Mouse (Mus musculus) heart, adult 9 months (tissue): ENCODE measurements around the gene Col4a3.
A peak's percentile ranks its signal among the peaks of the same experiment; 100 is the strongest.

Experiments used
- DNase-seq, 2 experiments: peaks; one replicate each; pipeline ENCODE4 v3.0.0; 2022; ENCODE audit warnings: low spot score in 2 of 2

Gene Col4a3

GRCm38 (mm10) chr1:82586713-82587399, at the start of gene Col4a3, which contains the start of gene Col4a4:
Gene Col4a3, plus strand, starts transcription at chr1:82586921.
Gene Col4a4, minus strand, starts transcription at chr1:82586849.
- peak; percentile 62 to 69 for DNase-seq

- DNase-seq, result no peak
Observed at GRCm38 (mm10) chr1:82537848-82538247, 48.9 kb upstream of the Col4a3 start.

GRCm38 (mm10) chr1:82540056-82540455, 46.7 kb upstream of the Col4a3 start:
- no peak for DNase-seq

GRCm38 (mm10) chr1:82543934-82544333, 42.8 kb upstream of the Col4a3 start:
- no peak for DNase-seq

- no peak for DNase-seq
Observed at GRCm38 (mm10) chr1:82544419-82545185, 42.1 kb upstream of the Col4a3 start.

- no peak for DNase-seq
Observed at GRCm38 (mm10) chr1:82545199-82545960, 41.3 kb upstream of the Col4a3 start.

GRCm38 (mm10) chr1:82554443-82554850, 32.3 kb upstream of the Col4a3 start:
- DNase-seq, result peak in 1 of 2 experiments; percentile 10

- no peak for DNase-seq
Observed at GRCm38 (mm10) chr1:82554889-82555288, 31.8 kb upstream of the Col4a3 start.

- DNase-seq, result no peak
Observed at GRCm38 (mm10) chr1:82560223-82560622, 26.5 kb upstream of the Col4a3 start.

- no peak for DNase-seq
Observed at GRCm38 (mm10) chr1:82569405-82569804, 17.3 kb upstream of the Col4a3 start.

- DNase-seq, result no peak
Observed at GRCm38 (mm10) chr1:82571758-82572157, 15.0 kb upstream of the Col4a3 start.

- DNase-seq, result no peak
Observed at GRCm38 (mm10) chr1:82575681-82576080, 11.0 kb upstream of the Col4a3 start.

GRCm38 (mm10) chr1:82576182-82576581, 10.5 kb upstream of the Col4a3 start:
- no peak for DNase-seq

GRCm38 (mm10) chr1:82577339-82577738, 9.4 kb upstream of the Col4a3 start:
- no peak for DNase-seq

- DNase-seq, result peak; percentile 40 to 52
Observed at GRCm38 (mm10) chr1:82577915-82578314, 8.8 kb upstream of the Col4a3 start.

GRCm38 (mm10) chr1:82578320-82578719, 8.4 kb upstream of the Col4a3 start:
- peak in 1 of 2 experiments; percentile 43 for DNase-seq

- peak in 1 of 2 experiments; percentile 12 for DNase-seq
Observed at GRCm38 (mm10) chr1:82585981-82586380, 740 bp upstream of the Col4a3 start.

- no peak for DNase-seq
Observed at GRCm38 (mm10) chr1:82590266-82590665, 3.5 kb downstream of the Col4a3 start.

- no peak for DNase-seq
Observed at GRCm38 (mm10) chr1:82596864-82597596, 10.3 kb downstream of the Col4a3 start.

GRCm38 (mm10) chr1:82603198-82603950, 16.7 kb downstream of the Col4a3 start:
- DNase-seq, result no peak

- DNase-seq, result no peak
Observed at GRCm38 (mm10) chr1:82605347-82605746, 18.6 kb downstream of the Col4a3 start.
